Mouse (Mus musculus) adipocyte (in vitro differentiated cells): ENCODE results near the gene Afmid.

ENCODE experiments used
- DNase-seq: peaks from one replicate; pipeline ENCODE4 v3.0.0-alpha.2; 2016; ENCODE audit warnings: low spot score

Afmid gene

DNA sequence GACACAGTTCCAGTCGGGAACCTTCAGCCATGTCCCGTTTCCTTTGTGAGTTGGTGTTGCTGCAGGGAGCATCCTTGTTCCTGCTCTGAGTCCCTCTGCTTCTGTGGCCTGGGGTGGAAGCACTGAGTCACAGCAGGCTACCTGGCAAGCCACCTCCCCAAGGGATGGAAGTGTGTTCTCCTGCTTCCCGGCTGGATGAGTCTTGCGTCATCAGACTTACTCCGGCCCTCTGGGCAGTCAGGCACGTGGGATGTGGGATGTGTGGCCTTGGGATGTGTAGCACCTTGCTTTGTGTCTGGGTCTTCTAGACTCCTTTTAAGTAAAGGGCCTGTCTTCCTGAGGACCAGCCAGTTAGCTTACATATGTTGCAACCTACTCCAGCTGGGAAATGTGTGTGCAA is 54.0 kb downstream of the Afmid start:
- no peak for DNase-seq

DNA sequence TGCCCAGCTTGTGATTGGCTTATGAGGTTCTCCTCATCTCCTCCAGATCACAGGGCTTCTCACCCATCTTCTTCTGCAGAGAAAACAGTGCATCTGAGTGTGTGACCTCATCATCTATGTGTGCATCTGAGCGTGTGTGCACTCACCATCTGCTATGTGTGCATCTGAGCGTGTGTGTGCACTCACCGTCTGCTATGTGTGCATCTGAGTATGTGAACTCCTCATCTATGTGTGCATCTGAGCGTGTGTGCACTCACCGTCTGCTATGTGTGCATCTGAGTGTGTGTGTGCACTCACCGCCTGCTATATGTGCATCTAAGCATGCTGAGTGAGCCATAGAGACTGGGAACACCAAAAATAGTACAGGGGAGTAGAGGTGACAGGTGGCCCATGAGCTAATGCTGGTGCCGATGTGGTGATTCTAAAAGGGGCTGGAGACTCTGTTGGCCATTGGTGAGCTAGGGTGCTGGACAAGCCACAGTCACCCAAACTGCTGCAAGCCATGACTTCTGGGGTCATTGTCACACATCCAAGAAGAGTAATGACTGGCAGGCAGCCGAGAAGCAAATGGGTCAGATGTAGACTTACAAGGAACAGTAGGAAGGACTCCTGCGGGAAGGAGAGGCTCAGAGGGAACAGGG is 54.7 kb downstream of the Afmid start:
- peak; percentile 63 for DNase-seq

DNA sequence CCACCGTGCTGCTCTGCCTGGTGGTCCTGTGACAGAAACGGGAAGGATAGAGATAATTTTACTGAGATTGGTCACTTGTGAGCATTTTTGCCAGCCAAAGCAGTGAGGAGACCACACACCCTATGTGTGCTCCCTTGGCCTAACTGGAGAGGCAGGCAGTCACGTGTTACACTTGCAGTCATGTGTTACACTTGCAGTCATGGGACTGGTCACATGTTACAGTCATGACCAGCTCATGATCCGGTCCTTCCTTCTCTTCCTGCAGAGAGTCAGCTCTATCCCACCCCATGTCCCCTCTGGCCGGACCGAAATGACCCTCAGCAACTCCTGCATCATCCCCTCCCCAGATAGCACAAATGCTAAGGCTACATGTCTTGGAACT is 55.2 kb downstream of the Afmid start:
- peak; percentile 47 for DNase-seq

DNA sequence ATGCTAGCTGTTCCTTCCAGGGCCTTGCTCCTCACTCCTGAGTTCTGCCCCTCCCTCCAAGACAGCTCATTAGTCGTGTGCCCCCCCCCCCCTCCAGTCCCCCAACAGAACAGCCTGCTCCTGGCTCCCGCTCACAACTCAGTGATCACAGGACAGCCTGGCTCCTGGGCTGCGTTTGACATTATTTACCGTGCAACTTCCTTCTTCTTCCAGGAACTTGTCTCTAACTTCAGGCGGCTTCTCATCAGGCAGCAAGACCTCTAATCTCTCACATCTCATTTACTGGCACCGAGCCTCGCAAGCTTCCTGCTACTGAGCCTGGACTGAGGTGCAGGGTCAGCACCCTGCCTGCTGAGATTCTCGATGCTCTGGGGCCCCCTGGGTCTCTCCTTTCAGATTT is 56.1 kb downstream of the Afmid start:
- peak; percentile 56 for DNase-seq

DNA sequence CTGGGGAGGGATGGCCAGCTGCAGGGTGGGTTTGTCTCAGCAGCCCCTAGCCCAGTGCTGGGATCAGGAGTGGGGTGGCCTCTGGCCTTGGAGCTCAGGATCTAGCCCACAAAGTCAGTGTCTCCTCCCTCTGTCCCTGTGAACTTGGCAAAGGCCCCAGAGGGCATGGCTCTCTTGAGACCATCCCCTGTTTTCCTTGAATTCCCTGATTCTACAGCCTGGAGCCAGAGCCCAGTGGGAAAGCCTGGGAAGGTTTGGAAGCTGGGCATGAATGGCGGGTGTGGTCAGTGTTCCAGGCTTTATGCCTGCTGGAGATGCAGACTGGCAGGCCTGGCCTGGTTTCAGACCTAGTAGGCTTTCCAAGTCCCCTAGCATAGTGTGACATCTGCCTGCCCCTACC is 56.5 kb downstream of the Afmid start:
- DNase-seq, result peak; percentile 61

DNA sequence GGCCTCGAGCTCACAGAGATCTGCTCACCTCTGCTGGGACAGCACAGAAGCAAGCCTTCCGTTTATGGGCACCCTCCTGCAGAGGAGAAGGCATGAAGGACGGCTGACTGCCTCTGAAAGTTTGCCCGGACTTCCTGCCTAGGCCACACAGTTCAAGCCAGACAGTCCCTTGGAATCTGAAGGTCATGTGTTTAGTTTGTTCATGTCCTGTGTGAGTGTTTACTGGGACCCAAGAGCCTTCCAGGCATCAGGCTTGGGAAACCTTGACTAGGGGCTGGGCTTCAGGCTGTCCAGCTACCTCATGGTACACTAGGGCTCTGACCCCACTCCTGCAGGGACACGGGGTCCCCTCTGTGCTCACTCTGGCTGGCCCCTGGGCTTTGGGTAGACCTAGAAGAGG is 60.3 kb downstream of the Afmid start:
- no peak for DNase-seq

DNA sequence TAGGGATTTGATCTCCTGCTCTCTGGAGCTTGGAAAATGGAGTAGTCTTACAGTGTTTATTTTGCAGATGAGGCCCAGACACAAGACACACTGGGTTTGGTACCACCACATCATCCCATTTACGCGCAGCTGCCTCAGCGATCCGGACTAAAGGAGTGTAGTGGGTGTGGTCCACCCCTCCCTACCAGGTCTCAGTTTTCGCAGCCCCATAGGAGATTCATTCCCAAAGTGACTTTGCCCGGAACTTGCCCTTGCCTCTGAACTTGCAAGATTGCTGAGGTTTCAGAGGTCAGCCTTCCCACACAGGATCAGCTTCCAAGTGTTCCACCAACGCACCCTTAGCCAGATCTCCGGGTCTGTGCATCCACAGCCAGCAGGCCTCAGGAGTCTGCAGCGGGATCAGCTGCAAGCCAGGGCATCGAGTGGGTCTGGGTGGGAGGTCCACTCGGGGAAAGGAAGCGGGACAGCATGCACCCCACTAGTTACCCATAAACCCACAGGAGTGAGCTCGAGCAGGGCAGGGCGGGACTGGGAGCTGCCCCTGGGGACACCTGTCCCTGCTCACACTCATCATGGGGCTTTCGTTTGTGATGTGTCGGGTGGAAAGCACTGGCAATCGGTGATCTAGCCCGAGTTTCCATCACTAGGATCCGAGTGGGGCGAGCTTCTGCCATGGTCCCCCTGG is 62.6 kb downstream of the Afmid start:
- no peak for DNase-seq

DNA sequence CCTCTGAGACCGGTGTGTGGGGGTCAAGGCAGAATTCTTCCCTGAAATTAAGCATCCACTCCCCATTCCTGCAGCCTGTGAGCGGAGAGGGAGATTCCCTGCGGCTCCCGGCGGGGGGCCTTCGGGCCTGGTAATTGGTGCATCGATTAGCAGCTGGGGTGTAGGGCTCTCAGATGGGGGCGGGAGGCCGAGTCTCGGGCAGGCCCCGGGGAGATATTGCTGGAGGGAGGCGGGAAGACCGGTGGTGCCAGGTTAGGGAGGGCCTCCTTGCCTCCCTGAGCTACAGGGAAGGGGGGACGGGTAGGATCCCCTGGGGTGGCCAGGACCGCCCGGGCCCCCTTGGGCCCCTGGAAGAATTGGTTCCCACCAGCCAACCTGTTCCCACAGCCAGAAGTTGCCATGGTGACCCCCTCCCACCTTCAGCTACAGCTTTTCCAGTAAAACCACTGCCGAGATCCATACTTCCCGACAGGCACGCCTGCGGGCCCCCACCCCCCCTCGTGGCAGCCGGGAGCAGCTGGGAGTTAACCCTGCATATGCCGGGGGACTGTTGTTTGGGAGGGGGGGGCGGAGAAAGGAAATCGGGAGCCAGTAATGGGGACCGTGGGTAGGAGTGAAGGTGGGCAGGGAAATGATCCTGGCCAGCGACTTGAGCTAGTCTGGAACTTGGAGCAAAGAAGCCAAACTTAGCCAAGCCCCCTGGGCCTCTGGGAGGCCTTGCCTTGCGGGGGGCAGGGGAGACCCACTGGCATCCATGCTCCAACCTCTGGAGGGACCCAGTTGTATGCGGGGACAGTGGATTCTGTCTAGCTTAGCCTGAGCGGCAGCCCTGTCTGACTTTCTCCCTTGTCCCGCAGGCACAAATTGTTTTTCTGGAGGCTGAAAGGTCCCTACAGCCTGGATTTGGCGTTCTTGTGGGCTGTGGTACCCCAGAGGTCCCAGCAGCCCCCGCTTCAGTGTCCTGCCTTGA is 63.4 kb downstream of the Afmid start:
- no peak for DNase-seq
